Mouse (Mus musculus): ENCODE data around the gene Nelfcd.

- TF ChIP-seq POLR2A (IDR thresholded peaks at IDR 0.05; ENCODE audit: borderline replicate concordance, control insufficient read depth, low read depth, low read length) (no peak), CTCF (IDR thresholded peaks at IDR 0.05; ENCODE audit: control insufficient read depth, insufficient read depth, low read length) (no peak)
These were observed 54.7 kb downstream of the Nelfcd start for GRCm38 (mm10) chr2:174470333-174470732.

Data from bone marrow, adult 2 months (tissue).